Mouse (Mus musculus): ENCODE measurements around the gene Rassf1. TPM values are rescaled to one million over a fixed set of nuclear protein-coding genes. Genes with fewer than 3 reads are reported as not detected.

Gene Rassf1
- polyA plus RNA-seq, 1 experiment from 2014 or later, result 44.0 TPM

DNA sequence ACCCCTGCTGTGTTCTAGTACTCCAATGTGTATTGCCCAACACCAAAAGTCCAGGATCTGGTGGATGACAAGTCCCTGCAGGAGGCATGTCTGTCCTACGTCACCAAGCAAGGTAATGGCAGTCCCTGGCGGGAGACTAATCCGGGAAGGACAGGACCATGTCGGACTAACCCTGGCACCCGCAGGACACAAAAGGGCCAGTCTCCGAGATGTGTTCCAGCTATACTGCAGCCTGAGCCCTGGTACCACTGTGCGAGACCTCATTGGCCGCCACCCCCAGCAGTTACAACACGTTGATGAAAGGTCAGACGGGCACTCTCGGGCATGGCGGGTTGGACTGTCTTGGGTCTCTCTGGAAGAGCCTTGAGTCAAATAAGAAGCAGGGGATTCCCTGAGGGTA lies 6.6 kb upstream of the Rassf1 start:
- Histone ChIP-seq H3K9me3 (ENCODE audit: control insufficient read depth, low read length) (no peaks in the 10 kb centered on the region), H3K4me3 (ENCODE audit: low read depth, low read length) (no peak overlapping the region), H3K9ac (ENCODE audit: low read length) (no peak overlapping the region), H3K4me1 (ENCODE audit: control insufficient read depth, insufficient read depth, low read length) (peaks cover 25% of the 10 kb centered on the region), H3K36me3 (ENCODE audit: control insufficient read depth, insufficient read depth, low read length) (peaks cover 9% of the 10 kb centered on the region), H3K27ac (ENCODE audit: low read depth, low read length) (no peak overlapping the region), H3K4me2 (no peak overlapping the region), H3K27me3 (ENCODE audit: control insufficient read depth, insufficient read depth, low read length) (no peaks in the 10 kb centered on the region; the same call in none of the 2 replicates)
- WGBS, result 94% methylated on average over 12 of the region's 12 CpGs
- ATAC-seq (ENCODE audit: low FRiP score) (no peak), DNase-seq (ENCODE audit: low spot score, missing footprints) (no peak)

GRCm38 (mm10) chr9:107545199-107545598 lies 6.2 kb upstream of the Rassf1 start:
- WGBS, result 86% methylated on average over 10 of the region's 10 CpGs
- peaks cover 2% of the 10 kb centered on the region for H3K27me3 ChIP-seq (ENCODE audit: control insufficient read depth, insufficient read depth, low read length)
- H3K9me3 ChIP-seq (ENCODE audit: control insufficient read depth, low read length), result no peaks in the 10 kb centered on the region
- peaks cover 9% of the 10 kb centered on the region for H3K36me3 ChIP-seq (ENCODE audit: control insufficient read depth, insufficient read depth, low read length)
- H3K4me3 ChIP-seq (ENCODE audit: low read depth, low read length), result no peak overlapping the region
- no peak for ATAC-seq (ENCODE audit: low FRiP score)
- no peak overlapping the region for H3K27ac ChIP-seq (ENCODE audit: low read depth, low read length)
- no peak for DNase-seq (ENCODE audit: low spot score, missing footprints)
- peaks cover 25% of the 10 kb centered on the region for H3K4me1 ChIP-seq (ENCODE audit: control insufficient read depth, insufficient read depth, low read length)
- no peak overlapping the region for H3K4me2 ChIP-seq
- no peak overlapping the region for H3K9ac ChIP-seq (ENCODE audit: low read length)

DNA sequence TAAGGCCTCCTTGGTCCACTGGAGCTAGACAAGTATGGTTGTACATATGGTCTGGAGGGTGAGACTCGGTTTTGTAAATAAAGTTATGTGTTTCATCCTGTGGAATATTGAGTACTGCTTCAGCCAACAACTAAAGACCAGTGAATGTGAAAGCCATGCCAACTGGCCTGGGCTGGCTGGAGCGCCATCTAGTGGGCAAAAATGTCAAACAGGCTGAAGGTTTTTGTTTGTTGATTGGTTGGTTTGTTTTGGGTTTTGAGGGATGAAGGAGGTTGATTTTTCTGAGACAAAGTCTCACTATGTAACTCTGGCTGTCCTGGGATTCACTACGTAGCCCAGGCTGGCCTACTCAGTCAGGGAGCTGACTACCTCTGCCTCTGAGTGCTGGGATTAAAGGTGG lies 5.8 kb upstream of the Rassf1 start:
- Histone ChIP-seq H3K36me3 (ENCODE audit: control insufficient read depth, insufficient read depth, low read length) (peaks cover 9% of the 10 kb centered on the region), H3K9ac (ENCODE audit: low read length) (no peak overlapping the region), H3K9me3 (ENCODE audit: control insufficient read depth, low read length) (no peaks in the 10 kb centered on the region), H3K27me3 (ENCODE audit: control insufficient read depth, insufficient read depth, low read length) (peaks cover 6% of the 10 kb centered on the region), H3K4me2 (no peak overlapping the region), H3K4me1 (ENCODE audit: control insufficient read depth, insufficient read depth, low read length) (peaks cover 25% of the 10 kb centered on the region), H3K4me3 (ENCODE audit: low read depth, low read length) (no peak overlapping the region), H3K27ac (ENCODE audit: low read depth, low read length) (no peak overlapping the region)
- no peak for ATAC-seq (ENCODE audit: low FRiP score)
- peak; percentile 99 for DNase-seq (ENCODE audit: low spot score, missing footprints)
- 7% methylated on average over 3 of the region's 3 CpGs for WGBS

GRCm38 (mm10) chr9:107547026-107547425 lies 4.3 kb upstream of the Rassf1 start, which contains the start of gene Zmynd10:
Zmynd10 (plus strand) TSS chr9:107547298.
- H3K4me2 ChIP-seq, result peak within 1 kb of the TSS; percentile 40
- H3K4me1 ChIP-seq (ENCODE audit: control insufficient read depth, insufficient read depth, low read length), result peaks cover 30% of the 10 kb centered on the region
- peak within 1 kb of the TSS; percentile 15; the same call in 1 of the 2 replicates for H3K4me3 ChIP-seq (ENCODE audit: low read depth, low read length)
- 0 out of 2 replicates have a peak within 1 kb of the TSS, but pooled peaks have one; percentile 5 for H3K9ac ChIP-seq (ENCODE audit: low read length)
- H3K9me3 ChIP-seq (ENCODE audit: control insufficient read depth, low read length), result no peaks in the 10 kb centered on the region
- WGBS, result 4% methylated on average over 20 of the region's 20 CpGs
- H3K27me3 ChIP-seq (ENCODE audit: control insufficient read depth, insufficient read depth, low read length), result peaks cover 19% of the 10 kb centered on the region
- ATAC-seq (ENCODE audit: low FRiP score), result peak; percentile 74
- H3K36me3 ChIP-seq (ENCODE audit: control insufficient read depth, insufficient read depth, low read length), result peaks cover 9% of the 10 kb centered on the region
- no peak within 1 kb of the TSS; the same call in 1 of the 2 replicates for H3K27ac ChIP-seq (ENCODE audit: low read depth, low read length)
- DNase-seq (ENCODE audit: low spot score, missing footprints), result peak; percentile 98

GRCm38 (mm10) chr9:107547957-107548356 lies 3.4 kb upstream of the Rassf1 start:
- ATAC-seq (ENCODE audit: low FRiP score), result no peak
- H3K36me3 ChIP-seq (ENCODE audit: control insufficient read depth, insufficient read depth, low read length), result peaks cover 9% of the 10 kb centered on the region
- no peaks in the 10 kb centered on the region for H3K9me3 ChIP-seq (ENCODE audit: control insufficient read depth, low read length)
- no peak overlapping the region for H3K4me3 ChIP-seq (ENCODE audit: low read depth, low read length)
- DNase-seq (ENCODE audit: low spot score, missing footprints), result no peak
- H3K9ac ChIP-seq (ENCODE audit: low read length), result no peak overlapping the region
- no peak overlapping the region for H3K27ac ChIP-seq (ENCODE audit: low read depth, low read length)
- H3K4me1 ChIP-seq (ENCODE audit: control insufficient read depth, insufficient read depth, low read length), result peaks cover 25% of the 10 kb centered on the region
- no peak overlapping the region for H3K4me2 ChIP-seq
- 82% methylated on average over 5 of the region's 5 CpGs for WGBS
- peaks cover 26% of the 10 kb centered on the region for H3K27me3 ChIP-seq (ENCODE audit: control insufficient read depth, insufficient read depth, low read length)

GRCm38 (mm10) chr9:107548820-107549219 lies 2.5 kb upstream of the Rassf1 start:
- H3K27ac ChIP-seq (ENCODE audit: low read depth, low read length), result no peak overlapping the region
- H3K4me1 ChIP-seq (ENCODE audit: control insufficient read depth, insufficient read depth, low read length), result peaks cover 31% of the 10 kb centered on the region
- no peak overlapping the region for H3K4me3 ChIP-seq (ENCODE audit: low read depth, low read length)
- no peak overlapping the region for H3K9ac ChIP-seq (ENCODE audit: low read length)
- H3K9me3 ChIP-seq (ENCODE audit: control insufficient read depth, low read length), result no peaks in the 10 kb centered on the region
- no peak overlapping the region for H3K4me2 ChIP-seq
- 92% methylated on average over 9 of the region's 10 CpGs for WGBS
- H3K36me3 ChIP-seq (ENCODE audit: control insufficient read depth, insufficient read depth, low read length), result peaks cover 9% of the 10 kb centered on the region
- DNase-seq (ENCODE audit: low spot score, missing footprints), result no peak
- peaks cover 28% of the 10 kb centered on the region for H3K27me3 ChIP-seq (ENCODE audit: control insufficient read depth, insufficient read depth, low read length)
- no peak for ATAC-seq (ENCODE audit: low FRiP score)

GRCm38 (mm10) chr9:107549297-107550074 lies 1.9 kb upstream of the Rassf1 start:
- WGBS, result 87% methylated on average over 20 of the region's 20 CpGs

DNA sequence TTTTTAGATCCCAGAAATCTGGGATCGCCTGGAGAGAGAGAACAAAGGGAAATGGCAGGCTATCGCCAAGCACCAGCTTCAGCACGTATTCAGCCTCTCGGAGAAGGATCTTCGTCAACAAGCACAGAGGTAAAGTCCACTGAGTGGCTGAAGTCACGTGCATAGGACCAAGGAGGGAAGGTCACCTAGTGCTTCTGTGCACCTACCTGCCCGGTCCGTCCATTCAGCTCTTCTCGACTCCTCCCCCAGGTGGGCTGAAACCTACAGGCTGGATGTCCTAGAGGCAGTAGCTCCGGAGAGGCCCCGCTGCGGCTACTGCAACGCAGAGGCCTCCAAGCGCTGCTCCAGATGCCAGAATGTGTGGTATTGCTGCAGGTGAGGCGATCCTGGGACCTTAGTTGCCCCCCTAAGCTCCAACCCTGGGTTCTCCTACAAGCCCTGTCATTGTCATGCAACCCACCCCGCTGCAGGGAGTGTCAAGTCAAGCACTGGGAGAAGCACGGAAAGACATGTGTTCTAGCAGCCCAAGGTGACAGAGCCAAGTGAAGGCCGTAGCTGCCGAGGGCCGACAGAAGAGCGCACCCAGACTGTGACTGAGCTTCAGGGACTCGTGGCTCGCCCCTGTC lies 751 bp upstream of the Rassf1 start:
- DNase-seq (ENCODE audit: low spot score, missing footprints) (peak; percentile 91), ATAC-seq (ENCODE audit: low FRiP score) (no peak)
- Histone ChIP-seq H3K36me3 (ENCODE audit: control insufficient read depth, insufficient read depth, low read length) (no peaks in the 10 kb centered on the region), H3K4me3 (ENCODE audit: low read depth, low read length) (peak overlapping the region; percentile 34; the same call in 1 of the 2 replicates), H3K4me2 (peak overlapping the region; percentile 70), H3K27me3 (ENCODE audit: control insufficient read depth, insufficient read depth, low read length) (peaks cover 28% of the 10 kb centered on the region), H3K4me1 (ENCODE audit: control insufficient read depth, insufficient read depth, low read length) (peaks cover 34% of the 10 kb centered on the region), H3K27ac (ENCODE audit: low read depth, low read length) (no peak overlapping the region), H3K9me3 (ENCODE audit: control insufficient read depth, low read length) (no peaks in the 10 kb centered on the region), H3K9ac (ENCODE audit: low read length) (no peak overlapping the region)
- WGBS, result 25% methylated on average over 23 of the region's 23 CpGs

More at GRCm38 (mm10) chr9:107549297-107550074, 1.9 kb upstream of the Rassf1 start:
- ATAC-seq (ENCODE audit: low FRiP score), result no peak
- H3K27me3 ChIP-seq (ENCODE audit: control insufficient read depth, insufficient read depth, low read length), result peaks cover 28% of the 10 kb centered on the region
- H3K4me1 ChIP-seq (ENCODE audit: control insufficient read depth, insufficient read depth, low read length), result peaks cover 32% of the 10 kb centered on the region
- no peak overlapping the region for H3K27ac ChIP-seq (ENCODE audit: low read depth, low read length)
- no peak overlapping the region for H3K4me2 ChIP-seq
- no peak overlapping the region for H3K4me3 ChIP-seq (ENCODE audit: low read depth, low read length)
- H3K9me3 ChIP-seq (ENCODE audit: control insufficient read depth, low read length), result no peaks in the 10 kb centered on the region
- no peak overlapping the region for H3K9ac ChIP-seq (ENCODE audit: low read length)
- H3K36me3 ChIP-seq (ENCODE audit: control insufficient read depth, insufficient read depth, low read length), result peaks cover 4% of the 10 kb centered on the region; the same call in 1 of the 2 replicates
- DNase-seq (ENCODE audit: low spot score, missing footprints), result no peak

DNA sequence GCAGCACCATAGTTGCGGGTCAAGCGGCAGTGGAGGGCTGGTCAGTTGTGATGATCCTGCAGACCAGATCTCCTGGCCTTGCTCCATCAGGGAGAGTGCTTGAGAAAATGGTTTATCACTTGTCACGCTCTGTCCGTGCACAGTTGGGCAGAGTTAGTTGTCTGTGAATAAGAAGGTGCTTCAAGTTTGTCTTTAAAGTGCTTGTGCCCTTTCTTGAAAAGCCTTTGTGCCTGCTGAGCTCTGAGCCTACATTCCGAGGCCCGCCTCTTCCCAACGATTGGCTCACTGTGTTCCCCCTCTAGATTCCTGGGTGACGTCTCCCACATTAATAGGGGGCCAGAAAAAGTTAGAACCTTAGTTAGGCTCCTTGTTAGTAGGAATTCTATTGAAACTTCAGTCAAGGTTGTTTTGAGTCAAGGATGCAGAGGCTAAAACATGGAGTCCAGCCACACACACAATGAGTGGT lies 568 bp downstream of the Rassf1 start:
- WGBS, result 3% methylated on average over 8 of the region's 8 CpGs
- Histone ChIP-seq H3K36me3 (ENCODE audit: control insufficient read depth, insufficient read depth, low read length) (no peaks in the 10 kb centered on the region), H3K4me1 (ENCODE audit: control insufficient read depth, insufficient read depth, low read length) (peaks cover 35% of the 10 kb centered on the region), H3K4me3 (ENCODE audit: low read depth, low read length) (peak overlapping the region; percentile 34), H3K27ac (ENCODE audit: low read depth, low read length) (no peak overlapping the region), H3K9ac (ENCODE audit: low read length) (peak overlapping the region; percentile 59), H3K27me3 (ENCODE audit: control insufficient read depth, insufficient read depth, low read length) (peaks cover 28% of the 10 kb centered on the region), H3K4me2 (peak overlapping the region; percentile 70), H3K9me3 (ENCODE audit: control insufficient read depth, low read length) (no peaks in the 10 kb centered on the region)
- no peak for ATAC-seq (ENCODE audit: low FRiP score)
- no peak for DNase-seq (ENCODE audit: low spot score, missing footprints)

Data from midbrain, embryonic 11.5 days (tissue).